Mouse (Mus musculus) kidney, postnatal 10 days (tissue): ENCODE results near the gene Srsf12.

Experiments
- DNase-seq: peaks from one replicate; pipeline ENCODE4 v3.0.0; 2021; ENCODE audit warnings: mixed read lengths

The Srsf12 gene

GRCm38 (mm10) chr4:33208881-33209841, at the start of gene Srsf12:
Gene Srsf12, plus strand, starts transcription at chr4:33208991.
- DNase-seq, result peak; percentile 43

DNA sequence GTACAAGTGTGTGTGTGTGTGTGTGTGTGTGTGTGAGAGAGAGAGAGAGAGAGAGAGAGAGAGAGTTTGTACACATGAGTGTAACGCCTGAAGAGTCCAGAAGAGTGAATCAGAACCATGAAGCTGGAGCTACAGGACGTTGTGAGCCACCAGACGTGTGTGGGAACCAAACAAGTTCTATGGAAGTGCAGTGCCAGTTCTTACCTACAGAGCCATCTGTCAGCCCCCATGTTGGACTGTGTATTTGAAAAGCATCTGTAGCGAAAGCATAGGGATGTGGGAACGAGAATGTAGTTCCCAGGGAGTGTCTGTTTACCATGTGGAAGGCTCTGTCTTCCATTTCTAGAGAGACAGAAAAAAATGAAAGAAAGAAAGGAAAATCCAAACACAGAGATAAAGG, 25.3 kb upstream of the Srsf12 start:
- DNase-seq, result no peak

DNA sequence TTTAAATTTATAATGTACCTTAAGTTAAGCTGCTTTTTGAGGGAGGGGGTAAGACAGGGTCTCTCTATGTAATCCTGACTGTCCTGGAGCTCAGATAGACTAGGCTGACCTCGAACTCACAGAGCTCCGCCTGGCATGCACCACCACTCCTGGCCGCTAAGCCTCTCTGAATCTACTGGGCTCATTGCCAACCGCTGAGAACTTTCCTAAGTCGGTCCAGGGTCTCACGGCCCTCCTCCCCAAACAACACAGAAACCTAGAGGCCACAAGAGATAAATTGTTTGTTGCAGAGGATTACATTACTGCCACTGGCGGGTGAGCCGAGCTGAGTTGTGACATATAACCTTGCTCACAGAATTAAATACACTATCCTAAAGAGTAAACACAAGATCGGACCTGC, 20.6 kb upstream of the Srsf12 start:
- peak; percentile 66 for DNase-seq

GRCm38 (mm10) chr4:33188781-33189734, 19.7 kb upstream of the Srsf12 start:
- DNase-seq, result peak; percentile 89

- no peak for DNase-seq
Measured at GRCm38 (mm10) chr4:33189735-33190036, 19.1 kb upstream of the Srsf12 start, which contains the start of gene Pm20d2. Gene Pm20d2, minus strand, starts transcription at chr4:33189737.

- DNase-seq, result no peak
Measured at GRCm38 (mm10) chr4:33198117-33198516, 10.7 kb upstream of the Srsf12 start.

- DNase-seq, result peak; percentile 66
Measured at GRCm38 (mm10) chr4:33204682-33205081, 4.1 kb upstream of the Srsf12 start.

- no peak for DNase-seq
Measured at GRCm38 (mm10) chr4:33207551-33207950, 1.2 kb upstream of the Srsf12 start.

DNA sequence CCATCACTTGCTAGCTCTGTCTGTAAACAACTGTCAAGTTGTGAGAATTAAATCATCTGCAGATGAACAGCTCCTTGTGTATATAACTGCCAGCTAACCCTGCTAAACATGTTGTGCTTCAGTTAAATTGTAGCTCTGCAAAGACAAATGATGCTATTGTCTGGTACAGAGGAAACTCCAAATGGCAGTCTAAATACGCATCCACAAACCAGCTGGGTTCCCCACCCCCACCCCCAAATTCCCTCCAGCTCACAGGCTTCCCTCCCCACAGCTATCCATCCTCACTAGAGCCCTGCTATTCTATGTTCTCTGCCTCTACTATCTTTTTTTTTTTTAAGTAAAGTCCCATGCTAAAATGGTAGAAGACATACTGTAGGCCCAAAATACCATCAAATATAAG, 13.1 kb downstream of the Srsf12 start:
- DNase-seq, result no peak

- DNase-seq, result no peak
Measured at GRCm38 (mm10) chr4:33224003-33224675, 15.3 kb downstream of the Srsf12 start.

- DNase-seq, result no peak
Measured at GRCm38 (mm10) chr4:33227164-33227563, 18.4 kb downstream of the Srsf12 start.

- no peak for DNase-seq
Measured at GRCm38 (mm10) chr4:33229639-33230038, 20.8 kb downstream of the Srsf12 start.

DNA sequence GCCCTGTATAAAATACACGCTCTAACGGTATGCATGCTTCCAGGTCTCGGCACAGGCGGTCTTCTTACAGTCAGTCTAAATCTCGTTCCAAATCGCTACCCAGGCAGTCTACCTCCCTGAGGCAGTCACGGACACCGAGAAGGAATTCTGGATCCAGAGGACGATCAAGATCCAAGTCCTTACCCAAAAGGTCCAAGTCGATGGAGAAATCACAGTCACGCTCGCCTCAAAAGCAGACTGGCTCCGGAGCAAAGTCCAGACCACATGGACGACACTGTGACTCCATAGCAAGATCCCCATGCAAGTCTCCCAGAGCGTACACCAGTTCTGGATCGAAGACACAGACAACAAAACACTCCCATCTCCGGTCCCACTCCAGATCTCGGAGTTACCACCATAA, 22.1 kb downstream of the Srsf12 start:
- no peak for DNase-seq

GRCm38 (mm10) chr4:33242536-33242935, 33.7 kb downstream of the Srsf12 start:
- DNase-seq, result peak; percentile 42

DNA sequence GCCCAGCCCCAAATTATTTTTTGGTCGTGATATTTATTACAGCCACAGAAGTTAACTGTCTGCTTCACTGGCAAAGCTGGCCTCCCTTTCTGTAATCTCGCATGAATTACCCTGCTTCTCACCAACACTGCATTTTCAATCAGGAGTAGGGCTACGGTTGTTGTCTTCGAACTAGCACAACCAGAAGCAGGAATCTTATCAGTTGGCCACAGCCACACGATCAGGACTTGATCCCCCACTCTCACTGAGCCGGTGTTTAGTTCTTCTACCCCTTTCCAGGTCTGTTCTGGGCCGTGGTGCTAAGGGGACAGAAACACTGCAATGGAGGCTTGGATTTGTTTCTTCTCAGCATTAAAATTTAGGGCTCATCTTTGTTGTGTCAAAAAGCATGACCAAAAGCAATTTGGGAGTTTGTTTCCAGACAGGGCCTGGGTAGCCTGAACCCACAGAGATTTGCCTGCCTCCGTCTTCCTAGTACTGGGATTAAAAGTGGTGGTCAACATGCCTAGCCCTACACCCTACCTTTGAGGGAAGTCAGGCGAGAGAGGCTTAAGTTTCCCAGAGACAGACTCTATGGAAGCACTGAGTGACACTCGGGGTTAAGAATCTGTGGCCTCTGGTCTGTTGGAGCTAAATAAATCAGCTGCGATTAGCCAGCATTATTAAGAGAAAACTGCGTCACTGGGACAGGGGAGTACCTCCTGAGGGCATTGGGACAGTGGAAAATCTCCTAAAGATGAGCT, 34.4 kb downstream of the Srsf12 start:
- DNase-seq, result no peak

DNA sequence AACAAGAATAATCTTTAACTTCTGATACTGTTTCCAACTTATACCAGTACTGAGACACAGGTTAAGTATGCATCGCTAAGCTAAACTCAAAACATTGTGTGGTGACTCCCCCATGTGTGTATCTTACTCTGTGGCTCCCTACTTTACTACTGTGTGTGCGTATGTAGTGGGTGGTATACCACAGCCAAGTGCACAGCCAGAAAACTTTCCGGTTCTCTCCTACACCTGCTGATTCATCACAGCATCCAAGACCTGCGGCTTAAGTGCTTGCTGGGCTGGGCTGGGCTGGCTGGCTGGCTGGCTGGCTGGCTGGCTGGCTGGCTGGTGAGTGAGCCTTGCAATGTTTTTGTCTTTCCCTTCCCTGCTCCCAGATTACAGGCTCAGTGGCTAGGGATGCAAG, 35.1 kb downstream of the Srsf12 start:
- no peak for DNase-seq

DNA sequence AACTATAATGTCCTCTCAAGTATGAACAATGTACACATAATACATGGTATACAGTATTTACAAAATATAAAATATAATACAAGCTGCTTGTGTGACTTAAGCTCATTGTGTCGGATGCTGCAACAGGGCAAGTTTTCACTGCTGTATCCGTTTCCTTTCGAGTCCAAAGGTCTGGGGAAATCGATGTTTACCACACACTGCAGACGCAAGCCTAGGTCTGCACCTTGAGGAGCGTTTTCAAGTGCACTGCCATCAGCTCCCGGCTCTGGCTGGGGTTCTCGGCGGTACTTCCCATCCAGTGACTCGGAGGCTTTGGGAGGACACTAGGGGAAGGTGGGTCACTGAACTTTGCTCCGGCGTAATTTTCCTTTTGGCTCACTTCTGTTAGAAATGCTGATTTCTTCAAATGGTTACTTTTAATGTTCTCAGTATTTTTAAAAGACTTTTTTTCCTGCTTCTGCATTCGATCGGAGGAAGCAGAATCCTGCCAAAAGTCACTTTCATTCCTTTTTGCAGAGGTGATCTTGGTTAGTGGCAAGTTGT, 37.1 kb downstream of the Srsf12 start:
- DNase-seq, result peak; percentile 27

DNA sequence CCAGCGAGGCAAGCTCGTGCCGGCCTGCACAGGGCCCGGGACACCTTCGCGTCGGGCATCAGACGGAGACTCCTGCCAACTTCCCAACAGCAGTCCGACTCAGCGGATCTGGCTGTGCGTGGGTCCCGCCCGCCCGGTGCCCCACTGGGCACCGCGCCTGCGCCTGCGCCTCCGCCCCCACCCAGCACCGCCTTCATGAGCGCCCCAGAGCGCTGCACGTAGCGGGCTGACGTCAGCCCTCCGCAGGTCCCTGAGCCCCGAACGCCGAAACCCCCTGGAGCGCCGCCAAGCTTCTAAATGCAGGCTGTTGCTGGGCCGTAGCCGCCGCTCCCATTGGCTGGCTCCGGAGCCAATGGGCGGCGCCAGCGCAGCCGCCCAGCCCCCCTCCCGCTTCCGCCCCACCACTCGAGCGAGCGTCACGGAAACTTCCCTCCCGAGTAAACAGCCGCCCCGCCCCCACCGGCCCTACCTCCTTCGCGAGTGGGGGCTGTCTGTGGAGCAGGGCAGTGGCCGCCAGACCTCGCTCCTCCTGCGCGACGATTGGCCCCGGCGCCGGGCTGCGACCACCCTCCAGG, 38.8 kb downstream of the Srsf12 start:
- peak; percentile 100 for DNase-seq

- DNase-seq, result peak; percentile 99
Measured at GRCm38 (mm10) chr4:33248062-33248889, 39.5 kb downstream of the Srsf12 start.

GRCm38 (mm10) chr4:33248915-33249314, 40.1 kb downstream of the Srsf12 start:
- peak; percentile 48 for DNase-seq
